Mouse (Mus musculus) thymus, postnatal 4 days (tissue): Measurements from ENCODE around the gene Tulp4.

Experiments used
- DNase-seq: peaks from one replicate; pipeline ENCODE4 v3.0.0; 2021

Gene Tulp4

DNA sequence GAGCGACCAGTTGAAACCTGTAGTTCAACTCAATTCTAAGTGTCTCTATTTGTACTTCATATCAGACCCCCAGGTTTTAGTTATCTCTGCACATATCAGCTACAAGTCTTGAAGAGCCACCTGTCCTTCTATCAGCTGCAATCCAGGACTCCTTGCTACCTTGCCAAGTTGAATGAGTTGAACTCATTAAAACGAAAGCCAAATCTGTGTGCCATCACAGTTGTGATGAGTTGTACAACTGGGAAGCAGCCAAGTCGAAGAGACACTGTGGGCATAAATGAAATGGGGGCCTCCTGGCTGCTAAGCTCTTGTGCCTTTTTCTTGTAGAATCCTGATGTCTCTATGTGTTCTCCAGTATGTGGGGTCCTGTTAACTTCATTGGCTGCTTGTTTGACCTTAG, 19.2 kb downstream of the Tulp4 start:
- no peak for DNase-seq

- DNase-seq: no peak
Measured at GRCm38 (mm10) chr17:6128039-6128438, 21.8 kb downstream of the Tulp4 start.

- DNase-seq: no peak
Measured at GRCm38 (mm10) chr17:6129361-6129760, 23.1 kb downstream of the Tulp4 start.

- DNase-seq: no peak
Measured at GRCm38 (mm10) chr17:6131083-6131482, 24.8 kb downstream of the Tulp4 start.

GRCm38 (mm10) chr17:6140875-6141274, 34.6 kb downstream of the Tulp4 start:
- no peak for DNase-seq

- DNase-seq: no peak
Measured at GRCm38 (mm10) chr17:6141344-6141743, 35.1 kb downstream of the Tulp4 start.

DNA sequence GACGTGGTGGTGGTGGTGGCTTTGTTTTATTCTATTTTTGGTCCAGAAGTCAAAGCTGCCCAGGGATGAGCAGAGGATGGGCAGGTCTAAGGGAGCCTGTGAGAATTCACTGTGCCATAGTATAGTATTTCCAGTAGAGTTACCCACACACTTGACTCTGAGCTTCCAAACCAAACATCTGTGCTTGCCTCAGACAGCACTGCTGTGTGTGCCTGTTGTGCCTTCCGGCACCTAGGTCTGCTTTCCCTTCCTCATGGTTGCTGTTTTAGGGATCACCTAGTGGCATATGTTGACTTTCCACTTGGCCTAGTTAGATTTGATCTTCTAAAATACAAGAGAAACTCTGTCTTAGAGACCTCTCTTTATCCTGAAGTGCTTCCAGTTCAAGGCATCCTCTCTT, 39.0 kb downstream of the Tulp4 start:
- no peak for DNase-seq

GRCm38 (mm10) chr17:6152941-6153340, 46.7 kb downstream of the Tulp4 start:
- no peak for DNase-seq

- DNase-seq: peak; percentile 47
Measured at GRCm38 (mm10) chr17:6153581-6153980, 47.3 kb downstream of the Tulp4 start.

GRCm38 (mm10) chr17:6154366-6154765, 48.1 kb downstream of the Tulp4 start:
- DNase-seq: peak; percentile 17

GRCm38 (mm10) chr17:6160495-6160894, 54.3 kb downstream of the Tulp4 start:
- DNase-seq: no peak

GRCm38 (mm10) chr17:6161916-6162315, 55.7 kb downstream of the Tulp4 start:
- DNase-seq: no peak

- DNase-seq: no peak
Measured at GRCm38 (mm10) chr17:6162761-6163160, 56.5 kb downstream of the Tulp4 start.

DNA sequence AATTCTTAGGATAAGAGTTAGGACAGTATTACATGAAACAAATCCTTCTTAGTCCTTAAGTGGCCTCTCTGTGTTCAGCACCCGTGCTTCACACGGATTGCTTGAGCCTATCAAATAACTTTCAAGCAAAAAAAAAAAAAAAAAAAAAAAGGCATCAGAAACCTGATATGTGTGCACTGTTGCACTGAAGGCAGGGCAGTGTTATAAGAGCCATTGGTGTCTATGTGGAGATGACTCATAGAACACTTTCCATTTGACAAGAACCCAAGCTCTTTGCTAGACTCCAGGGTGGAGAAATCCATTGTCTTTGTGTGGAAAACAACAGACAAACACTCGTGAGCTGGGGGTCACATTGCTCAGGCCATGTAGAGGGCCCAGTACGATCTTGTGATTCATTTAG, 58.7 kb downstream of the Tulp4 start:
- no peak for DNase-seq

DNA sequence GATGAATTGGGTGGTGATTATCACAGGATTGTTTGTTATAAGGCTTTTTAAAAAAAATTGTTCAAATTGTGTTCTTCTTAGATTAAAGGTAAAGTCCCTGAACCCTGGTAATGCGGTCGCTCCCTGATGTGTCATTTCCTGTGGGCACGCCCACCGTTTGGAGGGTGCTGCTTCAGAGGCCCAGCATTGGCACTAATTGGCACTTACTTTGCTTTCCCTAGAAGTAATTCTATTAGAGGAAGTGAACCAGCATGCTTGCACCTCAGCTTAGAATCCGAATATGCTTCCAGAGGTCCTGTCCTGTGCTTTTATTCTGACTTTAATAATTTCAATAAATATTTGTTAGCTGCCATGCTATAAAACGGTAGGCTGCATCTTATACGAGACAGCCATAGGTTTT, 66.2 kb downstream of the Tulp4 start:
- peak; percentile 56 for DNase-seq

DNA sequence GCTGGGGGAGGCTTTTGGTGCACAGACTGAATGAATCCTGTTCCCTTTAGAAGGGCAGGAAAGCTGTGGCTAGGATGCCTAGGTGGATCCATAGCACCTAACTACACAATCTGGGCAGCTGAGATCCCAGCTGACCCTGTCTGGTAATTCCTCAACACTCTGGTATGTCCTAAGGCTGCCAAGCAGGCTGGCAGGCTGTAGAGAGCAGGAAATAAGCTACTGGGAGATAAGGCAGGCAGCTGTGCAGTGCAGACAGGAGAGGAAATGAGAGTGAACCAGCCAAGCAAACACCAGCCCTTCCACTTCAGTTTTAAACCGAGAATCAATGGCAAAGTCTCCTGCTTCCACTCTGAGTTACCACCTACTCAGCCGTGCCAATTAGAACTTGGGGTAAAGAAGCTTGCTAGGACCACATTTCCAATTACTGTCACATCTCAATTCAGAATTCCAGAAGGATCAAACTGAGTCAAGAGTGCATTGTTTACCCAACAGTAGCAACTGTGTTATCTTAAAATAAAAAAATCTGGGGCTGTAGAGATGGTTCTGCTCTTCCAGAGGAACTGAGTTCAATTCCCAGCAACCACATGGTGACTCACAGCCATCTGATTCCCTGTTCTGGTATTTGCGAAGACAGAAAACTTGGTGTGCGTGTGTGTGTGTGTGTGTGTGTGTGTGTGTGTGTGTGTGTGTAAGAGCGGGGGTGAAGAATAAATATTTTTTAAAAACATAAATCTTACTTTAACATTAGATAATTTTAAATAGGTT, 66.9 kb downstream of the Tulp4 start:
- peak; percentile 33 for DNase-seq

GRCm38 (mm10) chr17:6174574-6174973, 68.3 kb downstream of the Tulp4 start:
- no peak for DNase-seq

DNA sequence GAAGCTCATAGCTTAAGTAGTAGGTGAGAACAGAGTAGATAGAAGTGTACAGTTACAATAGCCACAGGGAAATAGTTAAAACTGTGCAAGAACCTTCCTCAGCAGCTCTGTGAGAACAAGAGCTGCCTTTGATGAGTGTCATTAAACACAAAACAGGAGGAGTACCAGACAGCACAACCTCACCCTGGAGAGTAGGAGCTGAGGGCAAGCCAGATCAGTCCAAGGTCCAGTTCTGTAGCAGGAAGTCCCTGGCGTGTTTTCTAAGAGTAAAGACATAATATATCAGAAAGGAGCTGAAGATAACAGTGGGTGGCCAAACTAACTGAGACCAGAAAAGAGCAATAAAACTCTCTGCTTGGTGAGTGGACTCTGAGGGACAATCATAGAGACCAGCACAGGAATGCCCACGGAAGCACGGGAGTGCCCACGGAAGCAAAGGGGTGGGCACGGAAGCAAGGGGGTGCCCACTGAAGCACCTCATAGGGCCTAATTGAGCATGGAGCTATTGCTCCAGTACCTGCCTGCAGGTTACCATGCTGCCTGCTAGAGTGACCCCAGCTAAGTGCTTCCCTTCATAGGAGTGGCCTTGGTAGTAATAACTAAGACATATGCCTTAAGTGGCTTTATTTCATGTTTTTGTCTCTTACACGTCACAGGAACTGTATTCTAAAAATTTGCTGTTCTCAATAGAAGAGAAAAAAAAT, 72.5 kb downstream of the Tulp4 start:
- DNase-seq: no peak

GRCm38 (mm10) chr17:6179389-6179788, 73.2 kb downstream of the Tulp4 start:
- DNase-seq: no peak

- DNase-seq: no peak
Measured at GRCm38 (mm10) chr17:6180421-6180820, 74.2 kb downstream of the Tulp4 start.

- DNase-seq: no peak
Measured at GRCm38 (mm10) chr17:6182715-6183114, 76.5 kb downstream of the Tulp4 start.

DNA sequence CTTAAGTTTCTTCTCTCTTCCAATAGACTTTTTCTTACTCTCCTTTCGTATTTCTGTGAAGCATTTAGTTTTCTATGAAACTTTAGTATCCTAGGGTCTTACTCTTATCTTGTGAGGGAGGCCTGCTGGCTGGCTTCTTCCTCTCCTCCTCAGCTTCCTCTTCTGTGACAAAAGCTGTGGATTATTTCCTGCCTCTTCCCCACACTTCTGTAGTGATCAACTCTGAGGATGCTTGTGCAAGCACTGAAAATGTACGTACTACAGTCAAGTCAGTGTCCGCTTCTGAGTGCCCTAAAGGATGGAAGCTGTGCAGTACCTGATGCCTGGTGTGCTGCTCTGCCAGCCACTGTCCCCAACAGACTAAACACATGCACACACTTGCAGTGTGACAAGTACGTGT, 80.4 kb downstream of the Tulp4 start:
- DNase-seq: no peak

- no peak for DNase-seq
Measured at GRCm38 (mm10) chr17:6187183-6187582, 80.9 kb downstream of the Tulp4 start.

- no peak for DNase-seq
Measured at GRCm38 (mm10) chr17:6189207-6189606, 83.0 kb downstream of the Tulp4 start.

GRCm38 (mm10) chr17:6192275-6192674, 86.0 kb downstream of the Tulp4 start:
- no peak for DNase-seq
